Mouse (Mus musculus) spleen, postnatal 36 days (tissue): ENCODE measurements around the gene Htra1.

ENCODE experiments used
- DNase-seq, 2 experiments: peaks; one replicate each; pipeline ENCODE4 v3.0.0; 2022; ENCODE audit warnings: low spot score in 2 of 2, mixed read lengths in 1 of 2

Gene Htra1

DNA sequence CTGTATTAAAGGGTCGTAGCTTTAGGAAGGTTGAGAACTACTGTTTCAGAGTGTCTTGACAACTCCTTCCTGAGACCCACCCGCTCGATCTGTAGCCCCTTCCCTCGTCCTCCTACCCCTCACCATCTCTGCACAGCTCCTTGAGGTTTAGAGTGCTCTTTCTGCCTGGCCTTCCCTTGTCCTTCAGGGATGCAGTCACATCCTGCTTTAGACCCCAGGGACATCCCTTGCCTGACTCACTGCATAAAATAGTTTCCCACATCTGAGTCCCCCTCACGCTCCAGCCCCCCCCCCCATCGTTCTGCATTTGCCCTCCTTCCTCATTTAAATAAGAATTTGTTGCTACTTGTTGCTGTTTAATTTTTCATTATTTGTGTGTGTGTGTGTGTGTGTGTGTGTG lies 31.0 kb downstream of the Htra1 start:
- no peak for DNase-seq

DNA sequence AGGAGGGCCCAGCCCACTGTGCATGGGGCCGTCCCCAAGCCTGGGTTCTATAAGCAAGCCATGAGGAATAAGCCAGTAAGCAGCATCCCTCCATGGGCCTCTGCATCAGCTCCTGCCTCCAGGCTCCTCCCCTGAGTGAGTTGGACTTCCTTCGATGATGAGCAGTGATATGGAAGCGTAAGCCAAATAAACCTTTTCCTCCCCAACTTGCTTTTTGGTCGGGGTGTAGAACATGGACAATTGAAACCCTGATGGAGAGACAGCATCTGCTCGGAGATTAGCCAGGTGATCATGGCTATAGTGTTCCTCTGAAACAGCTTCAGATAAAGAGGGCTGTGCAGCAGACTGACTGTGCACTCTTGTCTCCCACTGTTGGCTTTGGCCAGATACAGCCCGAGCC lies 32.0 kb downstream of the Htra1 start:
- no peak for DNase-seq

DNA sequence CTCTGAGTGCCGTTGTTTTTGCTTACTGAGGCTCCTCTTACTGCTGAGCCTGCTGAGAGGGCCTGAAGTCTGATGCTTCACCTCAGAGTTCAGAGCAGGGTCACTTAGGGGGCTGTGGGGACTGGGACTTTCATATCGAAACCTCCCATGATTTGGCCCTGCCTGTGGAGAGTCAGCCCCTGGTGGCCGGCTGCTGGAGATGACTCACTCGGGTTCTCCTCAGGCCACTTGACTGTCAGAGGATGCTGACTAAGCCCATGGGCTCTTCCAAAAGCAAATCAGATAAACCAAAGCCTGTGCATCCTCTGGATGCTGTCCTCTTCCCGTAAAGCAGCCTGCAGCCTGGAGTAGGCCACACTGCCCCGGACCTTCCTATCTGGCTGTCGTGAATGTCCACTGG lies 32.6 kb downstream of the Htra1 start:
- DNase-seq, result no peak

DNA sequence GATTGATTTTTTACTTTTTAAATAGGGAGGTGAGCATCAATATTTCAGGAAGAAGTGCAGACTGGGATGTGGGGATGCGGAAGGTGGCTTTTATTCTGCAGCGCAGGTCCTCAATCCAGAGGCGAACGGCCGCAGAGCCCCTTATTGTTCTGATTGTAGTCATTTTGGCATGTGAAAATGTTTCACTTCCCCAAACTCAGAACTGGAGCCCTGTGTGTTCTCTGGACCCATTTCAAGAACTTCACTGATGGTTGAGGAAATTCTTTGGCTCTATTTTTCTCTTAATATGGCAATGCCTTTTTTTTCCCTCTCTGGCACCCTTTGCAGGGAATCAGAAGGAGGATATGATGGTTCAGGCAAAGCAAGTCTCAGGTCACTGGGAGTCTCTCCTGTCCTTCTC lies 33.2 kb downstream of the Htra1 start:
- no peak for DNase-seq

DNA sequence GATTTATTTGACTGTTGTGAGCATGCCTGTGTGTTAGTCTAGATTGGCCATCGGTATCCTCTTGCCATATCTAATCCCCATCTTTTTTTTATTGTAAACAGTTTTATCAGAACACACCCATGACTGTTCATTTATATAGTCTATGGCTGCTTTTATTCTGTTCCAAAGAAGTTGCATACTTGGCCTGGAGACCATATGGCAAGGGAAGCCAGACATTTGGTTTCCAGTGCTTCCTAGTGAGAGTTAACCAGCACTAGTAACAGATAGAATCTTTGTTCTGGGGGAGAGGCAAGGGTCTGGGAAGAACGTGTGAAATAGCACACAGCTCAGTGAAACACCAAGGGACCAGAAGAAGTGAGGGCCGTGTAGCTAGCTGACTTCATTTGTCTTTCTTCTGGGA lies 33.6 kb downstream of the Htra1 start:
- DNase-seq, result no peak

DNA sequence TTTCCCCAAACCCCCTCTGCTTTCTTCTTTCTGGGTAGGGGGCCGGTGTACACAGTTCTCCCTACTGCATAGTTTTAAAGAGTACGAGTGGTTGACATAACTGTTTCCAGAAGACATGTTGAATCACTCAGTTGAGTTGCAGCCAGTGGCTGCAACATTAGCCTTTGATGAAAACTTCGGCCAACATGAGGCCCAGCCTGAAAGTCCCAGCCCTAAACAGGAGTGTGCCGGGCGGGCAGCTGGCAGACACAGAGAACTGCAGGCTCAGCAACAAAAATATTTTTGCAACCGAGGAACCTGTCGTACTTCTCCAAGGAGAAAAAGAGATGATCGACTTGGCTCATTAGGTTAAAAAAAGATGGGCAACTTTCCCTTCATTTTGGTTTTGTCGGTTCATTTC lies 36.9 kb downstream of the Htra1 start:
- DNase-seq, result no peak

DNA sequence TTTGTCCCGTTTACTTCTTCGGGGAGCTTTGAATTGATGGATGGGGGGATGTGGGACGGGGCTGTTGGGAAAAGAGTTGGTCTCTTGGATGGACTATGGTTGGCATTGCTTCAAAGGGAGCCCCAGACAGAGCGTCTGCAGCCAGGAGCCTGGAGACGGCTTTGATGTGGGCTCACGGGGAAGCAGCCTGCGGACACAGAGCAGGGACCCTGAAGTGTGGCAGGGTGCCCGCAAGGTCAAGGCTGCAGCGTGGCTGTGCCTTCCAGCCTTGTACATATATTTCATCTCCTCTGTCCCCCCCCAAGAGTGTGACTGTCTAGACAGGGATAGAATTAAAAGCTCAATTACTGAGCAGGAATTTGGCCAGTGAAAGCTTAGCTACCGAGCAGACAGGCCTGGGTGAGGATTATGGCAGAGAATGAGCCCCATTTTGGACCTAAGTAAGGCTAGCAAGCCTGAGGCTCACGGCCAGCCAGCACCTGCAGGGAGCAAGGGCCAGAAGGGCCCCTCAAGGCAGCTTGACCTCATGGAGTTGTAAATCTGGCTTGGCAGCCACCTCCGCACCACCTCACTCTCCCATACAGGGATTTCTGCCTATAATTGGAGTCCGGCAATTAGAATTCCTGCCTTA lies 40.5 kb downstream of the Htra1 start:
- no peak for DNase-seq

DNA sequence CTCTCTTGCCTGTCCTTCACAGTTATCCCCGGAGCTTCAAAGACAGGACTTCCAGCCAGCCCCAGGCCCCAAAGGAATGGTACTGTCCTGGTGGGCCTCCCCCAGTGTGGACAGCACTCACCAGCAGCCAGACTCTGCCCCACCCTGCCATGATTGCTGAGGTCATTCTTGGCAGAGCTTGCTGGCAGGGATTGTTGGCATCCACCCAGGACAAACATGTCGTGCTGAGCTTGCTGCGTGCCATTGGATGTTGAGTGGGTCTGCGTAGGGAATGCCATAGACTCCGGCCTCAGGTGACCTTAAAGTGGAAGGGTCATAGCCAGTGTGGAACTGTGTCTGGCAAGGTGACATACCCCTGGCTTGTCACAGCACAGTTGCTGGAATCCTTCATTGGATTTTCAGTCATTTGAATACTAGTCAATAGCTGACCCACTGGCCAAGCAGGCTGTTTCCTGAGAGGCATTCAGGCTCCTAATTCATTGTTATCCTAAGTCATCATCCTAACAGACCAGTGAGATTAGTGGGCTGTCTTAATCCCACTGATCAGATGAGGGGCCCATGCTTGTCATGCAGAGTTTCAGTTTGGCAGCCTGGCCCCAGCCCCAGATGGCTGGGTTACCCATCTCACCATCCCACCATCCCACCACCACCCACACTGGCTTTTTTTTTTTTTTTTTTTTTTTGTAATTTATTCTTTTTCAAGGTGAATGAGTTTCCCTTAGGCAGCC lies 42.0 kb downstream of the Htra1 start:
- DNase-seq, result no peak

DNA sequence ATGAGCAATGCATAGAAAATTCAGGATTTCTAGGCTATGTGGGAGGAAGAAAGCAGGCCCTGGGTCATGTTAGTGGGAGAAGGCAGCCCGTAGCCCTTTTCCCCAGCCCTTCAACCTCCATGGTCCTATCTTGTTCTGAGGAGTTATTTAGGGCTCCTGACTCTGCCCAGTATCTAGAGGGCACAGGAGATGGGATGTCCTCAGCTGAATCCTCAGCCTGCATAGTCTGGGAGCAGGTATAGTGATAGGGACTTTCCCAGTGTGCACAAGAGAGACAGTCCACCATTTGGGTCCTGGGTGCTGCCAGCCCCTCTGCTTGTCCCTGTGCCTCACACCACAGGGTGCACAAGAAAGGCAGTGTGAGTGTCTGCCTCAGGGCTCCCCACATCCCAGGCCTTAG lies 42.6 kb downstream of the Htra1 start:
- DNase-seq, result no peak

DNA sequence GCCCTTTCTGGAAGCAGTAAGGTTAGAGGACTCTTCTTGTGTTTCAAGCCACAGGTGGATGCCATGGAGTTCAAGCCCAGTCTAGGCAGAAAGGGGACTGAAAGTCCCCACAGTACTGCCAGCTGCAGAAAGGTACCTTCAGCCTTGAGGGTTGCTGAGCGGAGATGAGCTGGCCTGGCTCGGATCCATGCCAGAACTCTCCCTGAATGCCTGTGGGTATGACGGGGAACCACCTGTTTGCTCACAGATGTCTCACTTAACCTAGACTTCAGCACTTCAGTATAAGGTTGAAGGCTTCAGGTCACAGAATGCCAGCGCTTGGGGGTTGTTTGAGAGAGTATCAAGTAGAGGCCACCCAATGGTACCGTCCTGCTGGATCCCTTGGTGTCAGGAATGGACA lies 44.2 kb downstream of the Htra1 start:
- DNase-seq, result no peak

DNA sequence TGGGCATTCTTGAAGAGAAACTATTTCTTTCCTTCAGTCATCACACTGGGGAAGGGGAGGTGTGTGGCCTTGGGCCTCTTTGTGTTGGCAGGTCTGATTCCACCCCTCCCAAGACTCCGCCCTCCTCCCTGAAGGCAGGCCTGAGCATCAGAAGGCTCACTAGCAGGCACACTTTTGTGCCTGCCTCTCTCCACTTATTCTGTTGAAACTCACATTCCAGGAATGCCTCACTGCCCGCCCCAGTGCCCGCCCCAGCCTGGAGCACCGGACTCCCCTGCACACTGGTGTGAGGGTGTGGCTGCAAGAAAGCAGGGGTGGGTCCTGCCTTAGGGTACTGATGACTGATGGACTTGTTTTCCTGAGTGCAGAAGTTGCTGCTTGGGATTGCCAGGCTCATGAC lies 46.5 kb downstream of the Htra1 start:
- no peak for DNase-seq

DNA sequence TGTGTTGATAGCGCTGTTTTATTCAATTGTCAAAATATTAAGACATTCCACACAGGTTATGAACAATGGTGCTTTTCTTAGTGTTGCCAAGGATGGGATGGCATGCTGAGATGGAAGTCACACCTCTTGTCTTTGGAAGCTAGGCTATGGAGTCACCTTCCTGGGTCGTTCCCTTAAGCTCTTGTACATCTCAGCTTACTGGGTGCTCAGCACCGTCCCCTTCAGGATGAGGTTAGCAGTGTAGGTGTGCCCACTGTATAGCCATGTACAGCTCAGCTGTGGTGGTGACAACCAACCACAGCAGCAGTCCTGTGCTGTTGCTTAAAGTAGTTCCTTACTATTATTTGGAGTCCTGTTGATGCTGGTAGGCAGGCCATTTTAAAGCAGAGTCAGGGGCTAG lies 47.0 kb downstream of the Htra1 start:
- DNase-seq, result no peak

DNA sequence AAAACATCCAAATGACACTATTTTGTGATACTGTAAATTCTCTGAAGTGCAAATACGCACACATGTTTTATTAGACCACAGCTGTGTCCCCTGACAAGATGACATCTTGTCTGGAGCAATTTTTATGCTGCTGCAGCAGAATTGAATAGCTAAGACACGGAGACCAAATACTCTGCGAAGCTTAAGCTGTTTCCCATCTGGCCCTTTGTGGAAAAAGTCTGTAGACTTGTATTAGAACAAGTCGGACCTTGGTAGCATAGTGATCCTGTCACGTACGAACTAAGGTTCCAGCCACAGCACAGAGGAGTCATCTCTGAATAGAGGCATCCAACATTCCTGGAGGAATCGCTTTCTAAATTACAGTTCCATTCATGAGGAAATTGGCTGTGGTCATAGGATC lies 48.4 kb downstream of the Htra1 start:
- DNase-seq, result no peak

DNA sequence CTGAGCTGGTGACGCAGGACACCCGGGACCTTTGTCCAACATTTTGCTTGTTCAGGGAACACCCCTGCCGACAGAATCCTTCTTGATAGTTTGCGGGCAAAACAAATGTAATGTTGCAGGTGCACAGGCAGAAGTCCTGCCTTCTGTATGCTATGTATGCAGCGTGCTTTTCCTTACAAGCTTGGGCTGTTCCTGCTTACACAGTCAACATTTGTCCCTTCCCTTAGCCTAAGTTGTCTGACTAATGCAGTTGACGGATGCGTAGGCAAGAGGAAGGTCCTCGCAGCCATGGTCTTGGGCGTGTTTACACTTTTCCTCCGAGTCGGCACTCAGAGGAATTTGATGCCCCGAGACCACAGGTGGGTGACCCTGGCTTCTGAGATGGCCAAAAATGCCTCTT lies 49.3 kb downstream of the Htra1 start:
- DNase-seq, result no peak

DNA sequence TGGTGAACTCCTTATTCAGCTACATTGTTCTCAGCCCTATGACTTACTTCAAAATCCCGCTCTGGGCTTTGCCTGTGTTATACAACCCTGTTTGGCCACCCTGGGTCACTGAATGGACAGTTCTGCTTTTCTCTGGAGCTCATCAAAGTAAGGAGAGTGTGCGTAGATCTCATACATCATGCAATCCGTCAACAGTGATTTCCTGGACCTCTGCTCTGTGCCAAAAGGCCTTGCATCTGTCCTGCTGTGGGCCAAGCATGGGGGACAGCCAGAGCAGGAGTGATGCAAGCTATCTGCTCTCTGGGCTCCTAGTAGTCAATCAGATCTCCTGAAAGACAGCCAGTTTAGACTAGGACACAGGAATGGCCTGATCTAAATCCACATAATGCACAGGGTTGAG lies 49.8 kb downstream of the Htra1 start:
- DNase-seq, result no peak

DNA sequence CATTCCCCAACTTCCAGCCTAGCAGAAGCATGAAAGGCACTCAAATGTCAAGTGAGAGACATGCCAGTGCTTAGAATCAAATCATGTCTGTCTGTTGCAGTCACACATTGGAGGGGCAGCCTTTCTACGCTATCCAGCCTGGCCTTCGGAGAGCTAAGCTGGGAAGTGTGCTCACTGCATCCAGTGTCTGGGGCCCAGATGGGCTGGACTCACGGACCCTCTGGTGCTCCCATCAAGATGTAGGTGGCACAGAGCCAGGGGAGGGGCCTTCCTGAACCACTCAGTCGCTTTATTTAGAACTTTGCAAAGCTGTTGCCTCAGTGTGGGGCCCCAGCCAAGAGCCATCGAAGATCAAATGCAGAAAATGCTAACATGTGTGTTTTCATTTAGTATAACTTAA lies 52.2 kb downstream of the Htra1 start:
- DNase-seq, result no peak

DNA sequence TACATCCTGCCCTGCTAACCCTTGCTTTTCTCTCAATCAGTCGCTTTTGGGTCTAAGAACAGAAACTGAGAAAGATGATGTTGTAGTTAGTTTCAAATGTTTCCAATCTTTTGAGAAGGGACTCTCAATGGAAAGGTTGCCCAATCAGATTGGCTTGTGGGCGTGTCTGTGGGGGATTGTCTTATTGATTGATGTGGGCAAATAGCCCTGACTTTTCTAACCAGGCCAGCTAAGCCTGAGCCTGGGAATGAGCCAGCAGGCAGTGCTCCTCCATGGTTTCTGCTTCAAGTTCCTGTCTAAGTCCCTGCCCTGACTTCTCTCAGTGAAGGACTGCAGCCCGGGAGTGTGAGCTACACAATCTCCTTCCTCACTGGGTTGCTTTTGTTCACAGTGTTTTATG lies 53.5 kb downstream of the Htra1 start:
- DNase-seq, result no peak

DNA sequence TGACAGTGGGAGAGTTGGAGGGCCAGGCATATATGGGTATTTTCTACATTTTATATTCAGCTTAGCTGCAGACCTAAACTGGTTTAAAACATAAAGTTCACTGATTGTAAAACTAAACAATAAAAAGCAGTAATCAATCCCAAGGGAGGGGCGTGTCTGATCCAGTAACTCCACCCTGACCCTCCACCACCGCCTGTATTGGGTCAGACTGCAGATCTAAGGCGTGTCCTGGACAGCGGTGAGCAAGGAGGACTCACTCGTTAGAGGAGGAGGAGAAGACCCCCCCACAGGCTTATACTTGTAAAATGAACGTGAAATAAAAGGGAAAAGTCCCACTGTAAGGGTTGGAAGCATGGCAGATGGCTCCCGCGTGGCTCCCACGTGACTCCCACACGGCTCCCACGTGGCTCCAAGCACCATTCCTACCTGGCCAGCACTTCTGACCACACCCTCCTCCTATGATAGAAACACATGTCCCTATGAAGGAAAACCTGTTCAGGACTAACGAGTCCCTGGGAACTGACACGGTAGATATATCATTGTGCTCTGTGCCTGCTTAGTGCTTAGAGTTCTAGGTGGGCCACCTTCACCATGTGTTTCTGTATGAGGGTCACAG lies 55.4 kb downstream of the Htra1 start:
- DNase-seq, result no peak

DNA sequence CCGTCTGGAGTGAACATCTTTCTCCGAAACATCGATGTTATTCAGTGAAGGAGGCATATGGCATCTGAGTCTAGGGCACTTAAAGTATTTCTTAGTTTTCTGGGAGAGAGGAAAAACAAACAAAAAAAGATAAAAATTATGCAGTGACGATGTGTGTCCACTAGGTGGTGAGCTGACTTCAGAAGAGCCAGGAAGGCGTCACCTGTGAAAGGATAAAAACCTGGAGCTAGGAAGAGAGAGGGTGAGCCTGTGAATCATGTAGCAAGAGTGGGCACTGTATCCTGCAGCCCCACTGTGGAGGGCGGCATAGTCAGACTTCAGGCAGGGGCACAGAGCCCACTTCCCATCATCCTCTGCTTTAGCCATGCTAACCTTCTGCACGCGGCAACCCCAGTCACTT lies 58.0 kb downstream of the Htra1 start:
- DNase-seq, result no peak

DNA sequence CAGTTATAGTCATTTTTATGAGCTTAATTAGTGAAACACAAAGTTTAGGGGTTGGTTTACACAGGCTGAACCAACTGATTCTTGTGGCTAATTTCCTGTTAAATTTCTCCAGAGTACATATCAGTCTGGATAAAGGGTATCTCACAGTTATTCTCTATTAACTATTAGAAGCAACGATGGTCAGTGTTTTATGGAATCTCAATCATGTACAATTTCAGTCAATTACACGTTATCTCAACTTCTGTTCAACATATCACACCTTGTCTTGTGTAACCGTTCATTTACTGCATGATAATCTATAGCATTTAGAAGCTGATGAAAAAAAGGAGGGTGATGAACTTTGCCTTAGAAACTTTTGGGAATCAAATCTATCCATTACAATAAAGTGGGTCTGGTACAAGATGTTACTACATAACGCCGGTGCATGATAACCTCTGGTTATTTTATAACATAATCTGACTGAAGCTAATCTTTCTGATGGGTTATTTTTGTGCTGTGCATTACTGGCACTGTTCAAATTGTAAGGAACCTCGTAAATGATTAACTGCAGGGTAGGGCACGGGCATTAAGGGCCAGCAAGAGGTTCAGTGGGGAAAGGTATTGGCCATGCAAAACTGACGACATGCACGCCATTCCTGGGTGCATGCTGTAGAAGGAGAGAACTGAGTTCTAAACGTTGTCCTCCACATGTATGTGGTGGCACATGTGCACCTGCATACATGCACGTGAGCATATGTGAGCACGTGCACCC lies 66.2 kb downstream of the Htra1 start:
- DNase-seq, result no peak

DNA sequence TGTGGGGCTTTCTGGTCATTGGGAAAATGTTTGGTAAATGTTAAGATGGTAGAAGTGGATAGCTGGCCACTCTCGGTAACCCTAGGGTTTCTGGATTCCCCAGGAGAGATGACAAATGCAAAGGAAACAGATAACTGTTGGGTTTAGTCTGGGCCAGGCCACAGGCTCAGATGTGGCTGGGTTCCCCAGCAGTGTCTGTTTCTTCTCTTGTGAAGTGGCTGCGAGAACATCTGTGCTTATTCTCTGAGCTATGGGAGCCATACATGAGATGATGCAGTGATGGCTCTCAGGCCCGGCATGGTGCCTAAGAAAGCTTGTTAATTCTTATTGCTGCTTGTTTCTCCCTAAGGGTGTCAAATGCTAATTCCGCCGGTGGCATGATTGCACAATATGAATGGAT lies 68.2 kb downstream of the Htra1 start:
- no peak for DNase-seq

DNA sequence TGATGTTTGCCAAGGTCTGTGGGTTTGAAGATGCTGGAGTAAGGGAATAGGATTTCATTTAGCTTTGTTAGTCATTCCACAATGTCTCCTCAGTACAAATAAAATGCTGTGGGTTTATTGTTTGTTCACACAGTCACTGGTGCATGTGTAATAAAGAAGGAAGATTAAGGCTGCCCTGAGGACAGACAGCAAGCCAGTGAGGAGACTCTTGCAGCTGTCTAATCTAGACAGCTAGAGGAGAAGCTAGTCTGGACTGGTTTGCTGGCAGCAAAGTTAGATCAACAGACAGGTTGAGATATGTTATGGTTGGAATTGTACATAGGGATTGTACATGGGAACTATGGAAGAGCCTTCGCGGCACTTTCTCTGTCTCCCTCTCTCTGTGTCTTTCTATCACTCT lies 71.3 kb downstream of the Htra1 start:
- no peak for DNase-seq

DNA sequence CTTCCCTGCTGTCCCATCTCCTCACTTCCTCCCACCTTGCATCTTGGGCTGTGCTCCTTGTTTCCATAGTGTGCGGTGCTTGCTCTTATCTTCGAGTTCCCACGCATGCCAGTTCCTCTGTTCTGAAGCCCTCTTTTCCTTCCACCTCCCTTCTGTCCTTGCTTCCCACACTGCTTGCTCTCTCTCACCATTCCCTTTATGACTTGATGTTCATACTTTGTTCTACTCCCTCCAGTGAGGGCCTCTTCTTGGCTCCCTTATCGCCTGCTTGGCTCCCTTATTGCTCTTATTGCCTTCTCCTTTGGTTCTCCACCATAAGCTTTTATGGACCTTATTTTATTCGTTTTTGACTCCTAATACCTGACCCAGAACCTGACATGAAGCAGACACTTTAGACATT lies 73.3 kb downstream of the Htra1 start:
- DNase-seq, result no peak
